Mouse (Mus musculus): ENCODE measurements around the gene Rplp2. TPM values are rescaled to one million over a fixed set of nuclear protein-coding genes. Genes with fewer than 3 reads are reported as not detected.

Gene Rplp2
- polyA plus RNA-seq, 1 experiment from 2014 or later: 1,415 TPM

- WGBS: 88% methylated on average over 19 of the region's 19 CpGs
- Histone ChIP-seq H3K27me3 (ENCODE audit: insufficient read depth, low read length) (no peaks in the 10 kb centered on the region), H3K9ac (no peak overlapping the region), H3K36me3 (ENCODE audit: insufficient read depth) (peaks cover 35% of the 10 kb centered on the region), H3K27ac (ENCODE audit: low read depth) (no peak overlapping the region), H3K9me3 (ENCODE audit: low read depth, low read length) (no peaks in the 10 kb centered on the region), H3K4me2 (no peak overlapping the region), H3K4me3 (ENCODE audit: low read depth, low read length) (no peak overlapping the region), H3K4me1 (ENCODE audit: insufficient read depth) (peaks cover 15% of the 10 kb centered on the region; the same call in 1 of the 2 replicates)
- ATAC-seq (ENCODE audit: insufficient read depth): no peak
- TF ChIP-seq CTCF (IDR thresholded peaks at IDR 0.05; ENCODE audit: low read depth): no peak
- DNase-seq: no peak
Observed at GRCm38 (mm10) chr7:141431434-141432185, 15.6 kb upstream of the Rplp2 start.

GRCm38 (mm10) chr7:141432186-141432611, 15.0 kb upstream of the Rplp2 start:
- 78% methylated on average over 8 of the region's 8 CpGs for WGBS
- no peak for ATAC-seq (ENCODE audit: insufficient read depth)

GRCm38 (mm10) chr7:141432741-141433516, 14.2 kb upstream of the Rplp2 start:
- Histone ChIP-seq H3K4me3 (ENCODE audit: low read depth, low read length) (no peak overlapping the region), H3K4me2 (no peak overlapping the region), H3K9ac (no peak overlapping the region), H3K27ac (ENCODE audit: low read depth) (no peak overlapping the region), H3K27me3 (ENCODE audit: insufficient read depth, low read length) (no peaks in the 10 kb centered on the region), H3K4me1 (ENCODE audit: insufficient read depth) (peaks cover 20% of the 10 kb centered on the region; the same call in 1 of the 2 replicates), H3K9me3 (ENCODE audit: low read depth, low read length) (no peaks in the 10 kb centered on the region), H3K36me3 (ENCODE audit: insufficient read depth) (peaks cover 35% of the 10 kb centered on the region)
- TF ChIP-seq CTCF (IDR thresholded peaks at IDR 0.05; ENCODE audit: low read depth): no peak
- ATAC-seq (ENCODE audit: insufficient read depth): no peak
- WGBS: 91% methylated on average over 6 of the region's 6 CpGs
- no peak for DNase-seq

More at GRCm38 (mm10) chr7:141432186-141432611, 15.0 kb upstream of the Rplp2 start:
- Histone ChIP-seq H3K4me1 (ENCODE audit: insufficient read depth) (peaks cover 20% of the 10 kb centered on the region; the same call in 1 of the 2 replicates), H3K27me3 (ENCODE audit: insufficient read depth, low read length) (no peaks in the 10 kb centered on the region), H3K27ac (ENCODE audit: low read depth) (no peak overlapping the region), H3K36me3 (ENCODE audit: insufficient read depth) (peaks cover 35% of the 10 kb centered on the region), H3K9ac (no peak overlapping the region), H3K4me2 (no peak overlapping the region), H3K9me3 (ENCODE audit: low read depth, low read length) (no peaks in the 10 kb centered on the region), H3K4me3 (ENCODE audit: low read depth, low read length) (no peak overlapping the region)
- no peak for TF ChIP-seq CTCF (IDR thresholded peaks at IDR 0.05; ENCODE audit: low read depth)
- DNase-seq: no peak

- peaks cover 42% of the 10 kb centered on the region for H3K36me3 ChIP-seq (ENCODE audit: insufficient read depth)
- 66% methylated on average over 15 of the region's 15 CpGs for WGBS
- H3K4me2 ChIP-seq: peak overlapping the region; percentile 70
- peaks cover 20% of the 10 kb centered on the region; the same call in 1 of the 2 replicates for H3K4me1 ChIP-seq (ENCODE audit: insufficient read depth)
- no peak overlapping the region for H3K27ac ChIP-seq (ENCODE audit: low read depth)
- DNase-seq (no peak), ATAC-seq (ENCODE audit: insufficient read depth) (no peak)
- H3K27me3 ChIP-seq (ENCODE audit: insufficient read depth, low read length): no peaks in the 10 kb centered on the region
- no peaks in the 10 kb centered on the region for H3K9me3 ChIP-seq (ENCODE audit: low read depth, low read length)
- no peak for TF ChIP-seq CTCF (IDR thresholded peaks at IDR 0.05; ENCODE audit: low read depth)
- H3K9ac ChIP-seq: peak overlapping the region; percentile 51
- H3K4me3 ChIP-seq (ENCODE audit: low read depth, low read length): peak overlapping the region; percentile 37
Observed at GRCm38 (mm10) chr7:141433517-141434400, 13.4 kb upstream of the Rplp2 start.

GRCm38 (mm10) chr7:141434464-141434863, 12.7 kb upstream of the Rplp2 start:
- TF ChIP-seq CTCF (IDR thresholded peaks at IDR 0.05; ENCODE audit: low read depth): no peak
- DNase-seq: peak; percentile 72
- Histone ChIP-seq H3K9me3 (ENCODE audit: low read depth, low read length) (no peaks in the 10 kb centered on the region), H3K4me1 (ENCODE audit: insufficient read depth) (peaks cover 20% of the 10 kb centered on the region; the same call in 1 of the 2 replicates), H3K27ac (ENCODE audit: low read depth) (no peak overlapping the region; the same call in 1 of the 2 replicates), H3K27me3 (ENCODE audit: insufficient read depth, low read length) (no peaks in the 10 kb centered on the region), H3K4me3 (ENCODE audit: low read depth, low read length) (peak overlapping the region; percentile 37), H3K9ac (peak overlapping the region; percentile 51), H3K4me2 (peak overlapping the region; percentile 70), H3K36me3 (ENCODE audit: insufficient read depth) (peaks cover 50% of the 10 kb centered on the region)
- ATAC-seq (ENCODE audit: insufficient read depth): no peak
- 13% methylated on average over 8 of the region's 8 CpGs for WGBS

GRCm38 (mm10) chr7:141435129-141435855, 11.9 kb upstream of the Rplp2 start:
- DNase-seq: peak; percentile 73
- TF ChIP-seq CTCF (IDR thresholded peaks at IDR 0.05; ENCODE audit: low read depth): no peak
- no peak overlapping the region for H3K27ac ChIP-seq (ENCODE audit: low read depth)
- peaks cover 56% of the 10 kb centered on the region for H3K36me3 ChIP-seq (ENCODE audit: insufficient read depth)
- H3K4me3 ChIP-seq (ENCODE audit: low read depth, low read length): peak overlapping the region; percentile 37
- ATAC-seq (ENCODE audit: insufficient read depth): peak; percentile 26
- no peaks in the 10 kb centered on the region for H3K9me3 ChIP-seq (ENCODE audit: low read depth, low read length)
- peak overlapping the region; percentile 51 for H3K9ac ChIP-seq
- 4% methylated on average over 17 of the region's 17 CpGs for WGBS
- H3K4me1 ChIP-seq (ENCODE audit: insufficient read depth): peaks cover 20% of the 10 kb centered on the region; the same call in 1 of the 2 replicates
- peak overlapping the region; percentile 70 for H3K4me2 ChIP-seq
- no peaks in the 10 kb centered on the region for H3K27me3 ChIP-seq (ENCODE audit: insufficient read depth, low read length)
